Comparison of ENCODE assay signal across 22 mouse cellular contexts in the genomic region with DNA sequence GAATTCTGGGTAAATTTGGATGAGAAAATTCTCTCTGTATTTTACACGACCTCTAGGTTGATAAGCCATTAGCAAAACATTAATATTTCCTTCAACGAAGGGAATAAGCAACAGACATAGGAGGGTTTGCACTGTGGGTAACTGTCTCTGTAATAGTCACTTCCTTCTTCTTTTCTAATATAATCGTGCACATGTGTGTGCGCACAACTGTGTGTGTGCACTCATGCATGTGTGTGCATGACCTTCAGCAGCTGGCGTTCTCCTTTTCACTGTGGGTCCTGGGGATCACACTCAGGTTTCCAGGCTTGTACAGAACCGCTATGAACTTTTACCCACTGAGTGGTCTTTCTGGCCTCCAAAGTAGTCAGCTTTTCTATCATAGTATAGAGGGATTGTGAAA. TPM values are rescaled to one million over a fixed set of nuclear protein-coding genes. Genes with fewer than 3 reads are reported as not detected.
A peak's percentile ranks its signal among the peaks of the same experiment; 100 is the strongest.
DNase-seq lines count a peak whose midpoint lies in the region; ATAC-seq and TF ChIP-seq lines count a peak whose summit lies in the region.
"Had no signal": no experiment of that assay in that cellular context is flagged by ENCODE, and none has a peak within 500 bp of the region (broad histone marks: within the 10 kb centered on the region; RNA-seq: fewer than 3 reads in every experiment).

No protein-coding gene starts in this region.

- peaks cover 0 to 10% of the 10 kb centered on the region in 2 experiments; a peak in 2 of 4 replicates for H3K4me1 ChIP-seq in CH12.LX (ENCODE audit: control insufficient read depth in 1 of 2, insufficient read depth in 2 of 2)
- H3K4me1 ChIP-seq in intestine, embryonic 16.5 days (ENCODE audit: control insufficient read depth, insufficient read depth, low read length): no peaks in the 10 kb centered on the region
- H3K4me1 ChIP-seq: embryonic facial prominence, embryonic 10.5 days; embryonic facial prominence, embryonic 12.5 days; forebrain, embryonic 13.5 days; forebrain, embryonic 15.5 days had no signal

- TF ChIP-seq POLR2A in CH12.LX (IDR thresholded peaks at IDR 0.05; ENCODE audit: low read depth, low read length): no peak

- dilution Hi-C loops in CH12.LX (cut with MboI; ENCODE audit: extremely low pct_ligation_motif_present, extremely low pct_unique_long_range_greater_than_20kb, low sequenced_read_pairs): no loop called here

- H3K4me3 ChIP-seq in CH12.LX (replicated peaks in 1 of 3; ENCODE audit: low read depth in 2 of 3, low read length in 2 of 3, poor library complexity in 1 of 3): no peak overlapping the region
- no peak overlapping the region for H3K4me3 ChIP-seq in intestine, embryonic 16.5 days (ENCODE audit: low read length)
- H3K4me3 ChIP-seq: embryonic facial prominence, embryonic 10.5 days; embryonic facial prominence, embryonic 12.5 days; forebrain, embryonic 13.5 days; forebrain, embryonic 15.5 days had no signal

- in situ Hi-C loops in CH12.LX (cut with MboI; ENCODE audit: low pct_ligation_motif_present, low pct_unique_long_range_greater_than_20kb, low sequenced_read_pairs): no loop called here

- no peak overlapping the region for H3K4me2 ChIP-seq in CH12.LX (ENCODE audit: insufficient read depth, low read depth, poor library complexity, severe bottlenecking)
- no peak overlapping the region for H3K4me2 ChIP-seq in intestine, embryonic 16.5 days (ENCODE audit: low read depth, low read length)
- H3K4me2 ChIP-seq: embryonic facial prominence, embryonic 12.5 days; forebrain, embryonic 13.5 days; forebrain, embryonic 15.5 days had no signal

- no peak for TF ChIP-seq CTCF in CH12.LX (conservative IDR thresholded peaks at IDR 0.05 in 1 of 2, IDR thresholded peaks at IDR 0.05 in 1 of 2; ENCODE audit: low read depth in 2 of 2, low read length in 2 of 2)

- H3K36me3 ChIP-seq in CH12.LX (replicated peaks in 1 of 2; ENCODE audit: control insufficient read depth in 1 of 2, insufficient read depth in 1 of 2, low read length in 1 of 2): no peaks in the 10 kb centered on the region
- no peaks in the 10 kb centered on the region for H3K36me3 ChIP-seq in splenic B cell, adult 2 months (ENCODE audit: control insufficient read depth, insufficient read depth, low read length, poor library complexity, severe bottlenecking)
- no peaks in the 10 kb centered on the region for H3K36me3 ChIP-seq in intestine, embryonic 16.5 days (ENCODE audit: control insufficient read depth, insufficient read depth, low read length)
- H3K36me3 ChIP-seq: embryonic facial prominence, embryonic 10.5 days; embryonic facial prominence, embryonic 12.5 days; forebrain, embryonic 15.5 days had no signal

- no peak overlapping the region for H3K27ac ChIP-seq in CH12.LX (ENCODE audit: insufficient read depth, low read depth)
- H3K27ac ChIP-seq in intestine, embryonic 16.5 days (ENCODE audit: low read length): no peak overlapping the region
- H3K27ac ChIP-seq: embryonic facial prominence, embryonic 10.5 days; embryonic facial prominence, embryonic 12.5 days; forebrain, embryonic 13.5 days; forebrain, embryonic 15.5 days had no signal

- WGBS in intestine, embryonic 16.5 days: 90% methylated on average over 6 of the region's 6 CpGs

- intact Hi-C loops in left cerebral cortex, postnatal 25 days (cut with DNase I): no loop called here

- no peak for TF ChIP-seq RAD21 in CH12.LX (IDR thresholded peaks at IDR 0.05; ENCODE audit: low read depth, low read length)

- ATAC-seq in intestine, embryonic 16.5 days: no peak
- ATAC-seq: activated CD4-positive, CD25-positive, alpha-beta regulatory T cell, adult 4 months; CD4-positive, CD25-positive, alpha-beta regulatory T cell, adult 4 months; forebrain, embryonic 13.5 days; forebrain, embryonic 15.5 days; forebrain, postnatal 0 days; Patski had no signal

- no peak for TF ChIP-seq EP300 in CH12.LX (IDR thresholded peaks at IDR 0.05; ENCODE audit: low read length)

- H3K79me2 ChIP-seq in CH12.LX (replicated peaks; ENCODE audit: control insufficient read depth, extremely low read depth, insufficient read depth, poor library complexity, severe bottlenecking): no peaks in the 10 kb centered on the region

- DNase-seq in A20 (ENCODE audit: low read depth, low spot score): peak; percentile 75
- peak; percentile 26 for DNase-seq in CH12.LX (ENCODE audit: extremely low read depth)
- DNase-seq in splenic B cell, adult 2 months (ENCODE audit: low read depth, low spot score): peak; percentile 3
- no peak for DNase-seq in left cerebral cortex, postnatal 25 days (ENCODE audit: low spot score in 2 of 2)
- DNase-seq: adrenal gland, adult 8-10 months; adrenal gland, postnatal 14 days; adrenal gland, postnatal 36 days; B cell, adult 2 months; cerebellum, adult 11-12 months; cerebellum, adult 2 months; cerebellum, adult 9-10 months; cerebellum, postnatal 10 days; cerebellum, postnatal 25 days; forebrain, postnatal 0 days had no signal

- no peak overlapping the region for H3K9ac ChIP-seq in CH12.LX (ENCODE audit: insufficient read depth, low read depth)
- no peak overlapping the region for H3K9ac ChIP-seq in intestine, embryonic 16.5 days (ENCODE audit: low read depth, low read length)
- H3K9ac ChIP-seq: embryonic facial prominence, embryonic 12.5 days; forebrain, embryonic 13.5 days; forebrain, embryonic 15.5 days; forebrain, postnatal 0 days had no signal

- H3K27me3 ChIP-seq in CH12.LX (replicated peaks): no peaks in the 10 kb centered on the region
- no peaks in the 10 kb centered on the region for H3K27me3 ChIP-seq in splenic B cell, adult 2 months (ENCODE audit: control insufficient read depth, insufficient read depth, low read length, poor library complexity, severe bottlenecking)
- no peaks in the 10 kb centered on the region for H3K27me3 ChIP-seq in intestine, embryonic 16.5 days (replicated peaks; ENCODE audit: control insufficient read depth, insufficient read depth, low read length)
- H3K27me3 ChIP-seq: embryonic facial prominence, embryonic 12.5 days; forebrain, embryonic 13.5 days; forebrain, embryonic 15.5 days; Patski had no signal

- no peaks in the 10 kb centered on the region for H3K9me3 ChIP-seq in CH12.LX (replicated peaks; ENCODE audit: low read length)
- H3K9me3 ChIP-seq in intestine, embryonic 16.5 days (ENCODE audit: control insufficient read depth, low read length): no peaks in the 10 kb centered on the region
- H3K9me3 ChIP-seq: embryonic facial prominence, embryonic 10.5 days; embryonic facial prominence, embryonic 12.5 days; forebrain, embryonic 13.5 days; forebrain, embryonic 15.5 days had no signal

TF ChIP-seq in CH12.LX, 34 proteins besides CTCF, POLR2A, EP300 and RAD21:
- TF ChIP-seq MXI1 (IDR thresholded peaks at IDR 0.05; ENCODE audit: low read depth, low read length): no peak
- peak; percentile 59 for TF ChIP-seq BHLHE40 (IDR thresholded peaks at IDR 0.05; ENCODE audit: low read depth, low read length)

RNA-seq across cellular contexts. Expression of gene Ebf4, which starts 40.1 kb away (rescaled TPM):
- total RNA-seq in CH12.LX (2012; rRNA removed): 0.13 TPM in 1 of 2 replicates, not detected in the other
- total RNA-seq in CH12.LX (2014; rRNA removed): not detected in 2 replicates
- 0.10 TPM in 1 of 2 replicates, not detected in the other for polyA plus RNA-seq in CH12.LX (2012; ENCODE audit: insufficient read length, low read depth)
- polyA plus RNA-seq in intestine, embryonic 16.5 days (2015; fragmentation: Nextera tagmentation; extraction: Ambion mirVana): 0.97 and 1.2 TPM in 2 replicates
- total RNA-seq in left cerebral cortex, postnatal 25 days (2021): 1 to 10 TPM; 7.8 to 8.3 TPM
- polyA plus RNA-seq: activated CD4-positive, CD25-positive, alpha-beta regulatory T cell, adult 4 months; CD4-positive, CD25-positive, alpha-beta regulatory T cell, adult 4 months had no signal

RNA-seq across cellular contexts. Expression of gene Idh3b, which starts 50.8 kb away (rescaled TPM):
- total RNA-seq in CH12.LX (2012; rRNA removed) (134 TPM in 2 replicates), CH12.LX (2014; rRNA removed) (160 and 179 TPM in 2 replicates)
- 220 and 315 TPM in 2 replicates for polyA plus RNA-seq in CH12.LX (2012; ENCODE audit: insufficient read length, low read depth)
- polyA plus RNA-seq in intestine, embryonic 16.5 days (2015; fragmentation: Nextera tagmentation; extraction: Ambion mirVana): 300 and 308 TPM in 2 replicates
- 100 to 1,000 TPM; 267 to 269 TPM for total RNA-seq in left cerebral cortex, postnatal 25 days (2021)

Comparison
In these comparisons a context has a peak if more than half of its experiments do, and no peak if none do; other contexts are left out.
1. DNase-seq: peak in A20 (single experiment), CH12.LX (single experiment) and splenic B cell, adult 2 months (single experiment); none in left cerebral cortex, postnatal 25 days (0 of 2).
2. RNA of gene Ebf4, which starts 40.1 kb away (total RNA-seq): 7.8 to 8.3 TPM in left cerebral cortex, postnatal 25 days; 0.13 TPM in CH12.LX; every median in the first group is over 4 times any median in the second.